Mouse (Mus musculus) mesoderm, embryonic 11.5 days (tissue): ENCODE results near the gene Tln1.
"Not testable (repeated sequence)": the region's sequence is repeated elsewhere in the genome, so short reads cannot be mapped to it uniquely, and the experiment has no call there.

Source experiments
- DNase-seq: peaks from one replicate; pipeline ENCODE4 v3.0.0-alpha.2; 2012; ENCODE audit warnings: low read depth, low spot score

Tln1 gene

GRCm38 (mm10) chr4:43561997-43562768, at the start of gene Tln1, which contains the start of gene Creb3:
Gene Tln1, minus strand, starts transcription at chr4:43562691.
Gene Creb3, plus strand, starts transcription at chr4:43562332.
- DNase-seq: peak; percentile 95

GRCm38 (mm10) chr4:43604751-43605685, 42.5 kb upstream of the Tln1 start:
- no peak for DNase-seq

GRCm38 (mm10) chr4:43604099-43604498, 41.6 kb upstream of the Tln1 start:
- no peak for DNase-seq

- DNase-seq: no peak
These were observed 37.9 kb upstream of the Tln1 start for GRCm38 (mm10) chr4:43600195-43600934.

GRCm38 (mm10) chr4:43598650-43599380, 36.3 kb upstream of the Tln1 start:
- DNase-seq: no peak

- no peak for DNase-seq
These were observed 35.7 kb upstream of the Tln1 start for GRCm38 (mm10) chr4:43598200-43598599.

- not testable (repeated sequence) for DNase-seq
These were observed 34.1 kb upstream of the Tln1 start for GRCm38 (mm10) chr4:43596597-43596996.

GRCm38 (mm10) chr4:43593453-43593852, 31.0 kb upstream of the Tln1 start:
- DNase-seq: no peak

GRCm38 (mm10) chr4:43591961-43592360, 29.5 kb upstream of the Tln1 start:
- DNase-seq: no peak

GRCm38 (mm10) chr4:43591543-43591942, 29.1 kb upstream of the Tln1 start:
- peak; percentile 24 for DNase-seq

- no peak for DNase-seq
These were observed 25.2 kb upstream of the Tln1 start for GRCm38 (mm10) chr4:43587681-43588080.

- no peak for DNase-seq
These were observed 23.9 kb upstream of the Tln1 start for GRCm38 (mm10) chr4:43586411-43586810.

GRCm38 (mm10) chr4:43585682-43586081, 23.2 kb upstream of the Tln1 start:
- no peak for DNase-seq

- DNase-seq: no peak
These were observed 22.2 kb upstream of the Tln1 start, which contains the start of gene Msmp for GRCm38 (mm10) chr4:43584444-43585416. Gene Msmp, minus strand, starts transcription at chr4:43584494.

GRCm38 (mm10) chr4:43583421-43583820, 20.9 kb upstream of the Tln1 start:
- no peak for DNase-seq

- no peak for DNase-seq
These were observed 19.8 kb upstream of the Tln1 start for GRCm38 (mm10) chr4:43582241-43582640.

- no peak for DNase-seq
These were observed 18.9 kb upstream of the Tln1 start for GRCm38 (mm10) chr4:43581381-43581780.

GRCm38 (mm10) chr4:43580721-43581120, 18.2 kb upstream of the Tln1 start:
- no peak for DNase-seq

GRCm38 (mm10) chr4:43579731-43580130, 17.2 kb upstream of the Tln1 start:
- DNase-seq: no peak

GRCm38 (mm10) chr4:43579256-43579655, 16.8 kb upstream of the Tln1 start:
- no peak for DNase-seq
